ENCODE assay signal across 17 mouse cellular contexts in the genomic region with DNA sequence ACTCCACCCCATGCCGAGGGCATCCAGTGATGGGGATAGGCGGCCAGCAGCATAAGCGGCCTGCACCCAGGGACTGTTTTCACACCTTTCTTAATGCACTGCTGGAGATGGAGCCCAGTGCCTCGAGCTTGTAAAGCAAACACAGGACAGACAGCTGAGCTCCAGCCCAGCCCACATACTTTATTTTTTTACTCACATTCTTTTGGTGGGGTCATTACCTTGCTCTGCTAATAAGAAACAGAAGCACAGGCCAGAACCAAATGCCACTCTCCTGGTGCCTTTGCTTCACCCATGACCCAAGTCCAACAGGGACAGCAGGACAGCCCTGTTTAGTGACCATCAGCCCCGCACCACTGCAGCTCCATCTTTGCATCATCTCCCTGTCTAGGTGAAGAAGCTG.
DNase-seq lines count a peak whose midpoint lies in the region; ATAC-seq lines count a peak whose summit lies in the region.
"Had no signal": no experiment of that assay in that cellular context is flagged by ENCODE, and none has a peak within 500 bp of the region (broad histone marks: within the 10 kb centered on the region; RNA-seq: fewer than 3 reads in every experiment).

No protein-coding gene starts in this region.

- H3K4me2 ChIP-seq in kidney, embryonic 14.5 days (replicated peaks; ENCODE audit: low read depth, low read length): no peak overlapping the region
- no peak overlapping the region for H3K4me2 ChIP-seq in limb, embryonic 11.5 days (ENCODE audit: low read depth, severe bottlenecking)
- H3K4me2 ChIP-seq: hindbrain, embryonic 12.5 days; liver, embryonic 15.5 days; midbrain, embryonic 15.5 days; neural tube, embryonic 13.5 days had no signal

- WGBS in embryonic facial prominence, embryonic 10.5 days: 52% methylated on average over 5 of the region's 5 CpGs
- WGBS in kidney, embryonic 14.5 days: 46% methylated on average over 5 of the region's 5 CpGs
- 26% methylated on average over 5 of the region's 5 CpGs for WGBS in limb, embryonic 11.5 days

- no peaks in the 10 kb centered on the region for H3K27me3 ChIP-seq in embryonic facial prominence, embryonic 10.5 days (replicated peaks; ENCODE audit: low read depth, poor library complexity, severe bottlenecking)
- no peaks in the 10 kb centered on the region for H3K27me3 ChIP-seq in kidney, embryonic 14.5 days (ENCODE audit: control insufficient read depth, insufficient read depth, low read length)
- H3K27me3 ChIP-seq in limb, embryonic 11.5 days (ENCODE audit: control insufficient read depth, insufficient read depth, low read length): no peaks in the 10 kb centered on the region
- H3K27me3 ChIP-seq: hindbrain, embryonic 12.5 days; liver, embryonic 15.5 days; neural tube, embryonic 13.5 days had no signal

- ATAC-seq in kidney, embryonic 14.5 days (ENCODE audit: low FRiP score, low TSS enrichment): peak; percentile 41; the same call in 1 of the 2 replicates
- 0 out of 2 replicates have a peak, but pooled peaks have one; percentile 47 for ATAC-seq in limb, embryonic 11.5 days (ENCODE audit: insufficient number of reproducible peaks, low FRiP score, low TSS enrichment, low read depth)
- ATAC-seq: forebrain, embryonic 14.5 days; midbrain, embryonic 15.5 days had no signal

- peaks cover 29% of the 10 kb centered on the region for H3K4me1 ChIP-seq in embryonic facial prominence, embryonic 10.5 days
- H3K4me1 ChIP-seq in kidney, embryonic 14.5 days (ENCODE audit: control insufficient read depth, insufficient read depth, low read length): peaks cover 16% of the 10 kb centered on the region; the same call in 1 of the 2 replicates
- H3K4me1 ChIP-seq in limb, embryonic 11.5 days (ENCODE audit: control insufficient read depth, insufficient read depth, low read length): peaks cover 12% of the 10 kb centered on the region
- H3K4me1 ChIP-seq: liver, embryonic 15.5 days; midbrain, embryonic 15.5 days had no signal

- peak overlapping the region; percentile 61; the same call in 1 of the 2 replicates for H3K27ac ChIP-seq in embryonic facial prominence, embryonic 10.5 days (replicated peaks)
- H3K27ac ChIP-seq in kidney, embryonic 14.5 days (ENCODE audit: low read depth, low read length): no peak overlapping the region
- H3K27ac ChIP-seq in limb, embryonic 11.5 days (replicated peaks; ENCODE audit: low read depth, low read length): 0 out of 2 replicates have a peak overlapping the region, but pooled peaks have one; percentile 16
- H3K27ac ChIP-seq: hindbrain, embryonic 12.5 days; layer of hippocampus, adult 2 months; liver, embryonic 15.5 days; midbrain, embryonic 15.5 days; neural tube, embryonic 13.5 days had no signal

- no peak overlapping the region for H3K9ac ChIP-seq in kidney, embryonic 14.5 days (ENCODE audit: low read depth, low read length)
- no peak overlapping the region; the same call in 1 of the 2 replicates for H3K9ac ChIP-seq in limb, embryonic 11.5 days (ENCODE audit: low read length)
- H3K9ac ChIP-seq: hindbrain, embryonic 12.5 days; liver, embryonic 15.5 days; midbrain, embryonic 15.5 days; neural tube, embryonic 13.5 days had no signal

- H3K4me3 ChIP-seq in embryonic facial prominence, embryonic 10.5 days: no peak overlapping the region
- no peak overlapping the region for H3K4me3 ChIP-seq in kidney, embryonic 14.5 days (ENCODE audit: low read length)
- no peak overlapping the region for H3K4me3 ChIP-seq in limb, embryonic 11.5 days (ENCODE audit: low read depth, low read length)
- H3K4me3 ChIP-seq: hindbrain, embryonic 12.5 days; layer of hippocampus, adult 2 months; liver, embryonic 15.5 days; midbrain, embryonic 15.5 days; neural tube, embryonic 13.5 days had no signal

- H3K36me3 ChIP-seq in embryonic facial prominence, embryonic 10.5 days (replicated peaks): peaks cover 45% of the 10 kb centered on the region
- H3K36me3 ChIP-seq in kidney, embryonic 14.5 days (ENCODE audit: control insufficient read depth, insufficient read depth, low read length): peaks cover 22% of the 10 kb centered on the region; the same call in 1 of the 2 replicates
- H3K36me3 ChIP-seq in limb, embryonic 11.5 days (ENCODE audit: control insufficient read depth, insufficient read depth, low read length): no peaks in the 10 kb centered on the region; the same call in 1 of the 2 replicates
- H3K36me3 ChIP-seq: G1E; liver, embryonic 15.5 days; midbrain, embryonic 15.5 days had no signal

- H3K9me3 ChIP-seq in embryonic facial prominence, embryonic 10.5 days: no peaks in the 10 kb centered on the region
- H3K9me3 ChIP-seq in kidney, embryonic 14.5 days (ENCODE audit: control insufficient read depth, low read length): no peaks in the 10 kb centered on the region
- H3K9me3 ChIP-seq in limb, embryonic 11.5 days (ENCODE audit: control insufficient read depth, low read length): no peaks in the 10 kb centered on the region
- H3K9me3 ChIP-seq: hindbrain, embryonic 12.5 days; liver, embryonic 15.5 days; midbrain, embryonic 15.5 days; neural tube, embryonic 13.5 days had no signal

- peak; percentile 51 for DNase-seq in embryo, embryonic 10 days (ENCODE audit: low spot score)
- DNase-seq in embryonic facial prominence, embryonic 10.5 days (ENCODE audit: low spot score): peak; percentile 50
- DNase-seq in limb, embryonic 11.5 days (ENCODE audit: low spot score): peak; percentile 53
- no peak for DNase-seq in frontal cortex, postnatal 36 days (ENCODE audit: low spot score in 2 of 2)
- no peak for DNase-seq in gastrocnemius, postnatal 10 days
- DNase-seq in heart, adult 11 months: no peak
- DNase-seq: adrenal gland, postnatal 10 days; cerebellum, postnatal 10 days; lung, postnatal 36 days had no signal

Comparison
In these comparisons a context has a peak if more than half of its experiments do, and no peak if none do; other contexts are left out.
1. DNase-seq: peak in embryo, embryonic 10 days (single experiment), embryonic facial prominence, embryonic 10.5 days (single experiment) and limb, embryonic 11.5 days (single experiment); none in frontal cortex, postnatal 36 days (0 of 2), gastrocnemius, postnatal 10 days (single experiment) and heart, adult 11 months (single experiment).